In genomic region chr6:85515941-85516340, GRCm38 (mm10) we compare ENCODE assay signal across 28 mouse cellular contexts. TPM values are rescaled to one million over a fixed set of nuclear protein-coding genes. Genes with fewer than 3 reads are reported as not detected.
DNase-seq lines count a peak whose midpoint lies in the region; ATAC-seq lines count a peak whose summit lies in the region.
"Had no signal": no experiment of that assay in that cellular context is flagged by ENCODE, and none has a peak within 500 bp of the region (broad histone marks: within the 10 kb centered on the region; RNA-seq: fewer than 3 reads in every experiment).

No protein-coding gene starts in this region.

- WGBS in forebrain, embryonic 16.5 days = 61% methylated on average over 4 of the region's 4 CpGs

- peak; percentile 77 for DNase-seq in 3134 (ENCODE audit: extremely low read depth, insufficient read length, low spot score)
- DNase-seq in 3T3-L1 (ENCODE audit: low read depth, low spot score) = peak; percentile 13
- DNase-seq in cerebellum, adult 11-12 months = peak; percentile 98
- peak; percentile 99 to 100 for DNase-seq in cerebellum, postnatal 10 days
- no peak for DNase-seq in heart, adult 8-10 months (ENCODE audit: low spot score)
- no peak for DNase-seq in thymus, postnatal 36 days
- DNase-seq: heart, postnatal 36 days; kidney, postnatal 36 days; lung, embryonic 14.5 days; lung, postnatal 4 days; retina, postnatal 1 day; thymus, postnatal 4 days had no signal

- H3K9ac ChIP-seq in forebrain, embryonic 16.5 days (replicated peaks; ENCODE audit: low read depth, low read length) = no peak overlapping the region
- H3K9ac ChIP-seq: embryonic facial prominence, embryonic 12.5 days; heart, embryonic 15.5 days; hindbrain, embryonic 15.5 days; limb, embryonic 15.5 days; liver, embryonic 14.5 days; lung, embryonic 14.5 days; midbrain, embryonic 15.5 days; neural tube, embryonic 13.5 days; stomach, embryonic 15.5 days had no signal

- no peak overlapping the region for H3K27ac ChIP-seq in forebrain, embryonic 16.5 days (ENCODE audit: low read length)
- H3K27ac ChIP-seq: embryonic facial prominence, embryonic 12.5 days; heart, embryonic 15.5 days; hindbrain, embryonic 15.5 days; limb, embryonic 15.5 days; liver, embryonic 14.5 days; midbrain, embryonic 15.5 days; neural tube, embryonic 13.5 days; stomach, embryonic 15.5 days had no signal

- H3K36me3 ChIP-seq in forebrain, embryonic 16.5 days (ENCODE audit: control insufficient read depth, insufficient read depth) = no peaks in the 10 kb centered on the region
- H3K36me3 ChIP-seq: embryonic facial prominence, embryonic 12.5 days; heart, embryonic 15.5 days; hindbrain, embryonic 15.5 days; limb, embryonic 15.5 days; midbrain, embryonic 15.5 days; neural tube, embryonic 13.5 days; stomach, embryonic 15.5 days had no signal

- no peak overlapping the region for H3K4me3 ChIP-seq in forebrain, embryonic 16.5 days (replicated peaks; ENCODE audit: low read length)
- H3K4me3 ChIP-seq: embryonic facial prominence, embryonic 12.5 days; heart, embryonic 15.5 days; hindbrain, embryonic 15.5 days; limb, embryonic 15.5 days; midbrain, embryonic 15.5 days; myocyte; neural tube, embryonic 13.5 days; stomach, embryonic 15.5 days had no signal

- ATAC-seq in forebrain, embryonic 16.5 days = no peak
- ATAC-seq: intestine, embryonic 16.5 days; midbrain, embryonic 15.5 days had no signal

- H3K4me1 ChIP-seq in forebrain, embryonic 16.5 days (replicated peaks; ENCODE audit: control insufficient read depth, insufficient read depth, low read length) = peaks cover 33% of the 10 kb centered on the region

- no peak overlapping the region for H3K4me2 ChIP-seq in forebrain, embryonic 16.5 days (ENCODE audit: low read length)
- H3K4me2 ChIP-seq: embryonic facial prominence, embryonic 12.5 days; heart, embryonic 15.5 days; hindbrain, embryonic 15.5 days; limb, embryonic 15.5 days; lung, embryonic 14.5 days; midbrain, embryonic 15.5 days; neural tube, embryonic 13.5 days; stomach, embryonic 15.5 days had no signal

- H3K9me3 ChIP-seq in forebrain, embryonic 16.5 days (ENCODE audit: control insufficient read depth, low read length) = no peaks in the 10 kb centered on the region
- H3K9me3 ChIP-seq: embryonic facial prominence, embryonic 12.5 days; heart, embryonic 15.5 days; hindbrain, embryonic 15.5 days; limb, embryonic 15.5 days; midbrain, embryonic 15.5 days; neural tube, embryonic 13.5 days; stomach, embryonic 15.5 days had no signal

- peaks cover 47% of the 10 kb centered on the region for H3K27me3 ChIP-seq in forebrain, embryonic 16.5 days (replicated peaks; ENCODE audit: control insufficient read depth, insufficient read depth, low read length)

RNA-seq across cellular contexts. Expression of gene Egr4, which starts 2.6 kb away (rescaled TPM):
- total RNA-seq in heart, adult 8-10 months (2022) = not detected
- polyA plus RNA-seq in forebrain, embryonic 16.5 days (2015; fragmentation: Nextera tagmentation; extraction: Ambion mirVana) = 0.11 and 0.28 TPM in 2 replicates
- total RNA-seq: gastrocnemius, adult 18-20 months; gastrocnemius, postnatal 4 days; heart, postnatal 36 days had no signal
- polyA plus RNA-seq: embryonic facial prominence, embryonic 12.5 days; forebrain, embryonic 11.5 days; heart, embryonic 15.5 days; intestine, embryonic 16.5 days; kidney, embryonic 14.5 days; limb, embryonic 15.5 days; liver, embryonic 14.5 days; lung, embryonic 14.5 days; midbrain, embryonic 15.5 days; myocyte; neural tube, embryonic 13.5 days; stomach, embryonic 15.5 days had no signal

RNA-seq across cellular contexts. Expression of gene Fbxo41, which starts 13.1 kb away (rescaled TPM):
- total RNA-seq in heart, adult 8-10 months (2022) = under 1 TPM in 2 of 4 experiments, not detected in 2; 0.03 TPM
- 7.4 and 9.5 TPM in 2 replicates for polyA plus RNA-seq in forebrain, embryonic 16.5 days (2015; fragmentation: Nextera tagmentation; extraction: Ambion mirVana)
- total RNA-seq: gastrocnemius, adult 18-20 months; heart, postnatal 36 days; megakaryocyte-erythroid progenitor cell, adult 5-6 weeks had no signal
- polyA plus RNA-seq: liver, embryonic 14.5 days; myocyte had no signal

Comparison
In these comparisons a context has a peak if more than half of its experiments do, and no peak if none do; other contexts are left out.
1. DNase-seq: peak in 3134 (single experiment), 3T3-L1 (single experiment), cerebellum, adult 11-12 months (single experiment) and cerebellum, postnatal 10 days (2 of 2); none in heart, adult 8-10 months (single experiment) and thymus, postnatal 36 days (0 of 2).